Mouse (Mus musculus) liver, embryonic 14.5 days (tissue): ENCODE data around the gene Map1a. TPM values are rescaled to one million over a fixed set of nuclear protein-coding genes. Genes with fewer than 3 reads are reported as not detected.
A peak's percentile ranks its signal among the peaks of the same experiment; 100 is the strongest.

Experiments used
- ATAC-seq: fragments of 200-750 bp; cut with Nextera tagmentation; 2 replicates; pipeline ENCODE4 v1.8.0; 2017; ENCODE audit warnings: moderate number of reproducible peaks, mild to moderate bottlenecking, moderate library complexity; ENCODE audit not compliant: insufficient read depth
- DNase-seq, 3 experiments: peaks; one replicate each; pipeline ENCODE4 v3.0.0-alpha.2; 2012 to 2013; ENCODE audit warnings: low read depth in 3 of 3, low spot score in 3 of 3
- H3K27ac ChIP-seq: fragments of 300-500 bp; sonication (generic); 2 replicates; pipeline ENCODE4 v1.5.1; 2014; ENCODE audit warnings: moderate library complexity, mild to moderate bottlenecking, control low read depth, inconsistent platforms
- H3K27me3 ChIP-seq: fragments of 300-500 bp; sonication (generic); 2 replicates; pipeline ENCODE4 v1.6.1; 2014; ENCODE audit warnings: mild to moderate bottlenecking, low read length, moderate library complexity; ENCODE audit not compliant: control insufficient read depth, insufficient read depth
- H3K36me3 ChIP-seq: fragments of 300-500 bp; sonication (generic); replicated peaks from 2 replicates; pipeline ENCODE4 v1.6.1; 2014; ENCODE audit warnings: low read depth; ENCODE audit not compliant: control insufficient read depth, insufficient read depth
- H3K4me1 ChIP-seq, 2 experiments: fragments of 200-500 bp in 1 of 2; fragments of 300-500 bp in 1 of 2; sonication (generic) in 1 of 2; replicated peaks; 2 replicates each; pipeline ENCODE4 v1.6.1; 2012 to 2014; ENCODE audit warnings: antibody characterized with exemption in 1 of 2, inconsistent platforms in 1 of 2, low read length in 1 of 2; ENCODE audit not compliant: control insufficient read depth in 2 of 2, insufficient read depth in 2 of 2
- H3K4me2 ChIP-seq: fragments of 300-500 bp; sonication (generic); 2 replicates; pipeline ENCODE4 v1.6.1; 2014; ENCODE audit warnings: low read depth, mild to moderate bottlenecking, control low read depth, moderate library complexity
- H3K4me3 ChIP-seq, 2 experiments: fragments of 200-500 bp in 1 of 2; fragments of 300-500 bp in 1 of 2; sonication (generic) in 1 of 2; 2 replicates each; pipeline ENCODE4 v1.5.1; 2012 to 2014; ENCODE audit warnings: low read depth in 2 of 2, low read length in 2 of 2, mild to moderate bottlenecking in 2 of 2, control low read depth in 1 of 2, inconsistent platforms in 1 of 2, moderate library complexity in 1 of 2; ENCODE audit not compliant: insufficient read depth in 1 of 2
- H3K9ac ChIP-seq: fragments of 300-500 bp; sonication (generic); replicated peaks from 2 replicates; pipeline ENCODE4 v1.6.1; 2014; ENCODE audit warnings: mild to moderate bottlenecking, control low read depth, moderate library complexity
- H3K9me3 ChIP-seq: fragments of 300-500 bp; sonication (generic); 2 replicates; pipeline ENCODE4 v1.6.1; 2016; ENCODE audit warnings: low read length, mixed read lengths; ENCODE audit not compliant: control insufficient read depth
- CTCF ChIP-seq: IDR thresholded peaks from 2 replicates; pipeline ENCODE4 v1.5.1; 2016; ENCODE audit warnings: antibody characterized with exemption, low read depth, control low read depth
- EP300 ChIP-seq: IDR thresholded peaks from 2 replicates; pipeline ENCODE4 v1.6.1; 2016; ENCODE audit warnings: antibody characterized with exemption, low read depth
- WGBS: fragments of 180-500 bp; shearing (Covaris S2); extraction: QIAGEN DNeasy Blood & Tissue Kit; methylation state at CpG from one replicate; pipeline ENCODE4 v1.1.7; 2014; ENCODE audit not compliant: insufficient replicate concordance; 5-methylcytosine and 5-hydroxymethylcytosine counted together
- polyA plus RNA-seq, 2 experiments: library from polyadenylated mRNA; depleted of rRNA in 1 of 2; stranded (reverse) in 1 of 2; unstranded in 1 of 2; fragments of >200 nt; fragmentation: Nextera tagmentation in 1 of 2; extraction: Ambion mirVana in 1 of 2; gene quantifications; 2 replicates each; pipeline versions ENCODE4 v1.2.1 to v1.2.3; 2012 to 2014

The Map1a gene
- polyA plus RNA-seq, 2 experiments: 0.04 TPM; not detected in 1

DNA sequence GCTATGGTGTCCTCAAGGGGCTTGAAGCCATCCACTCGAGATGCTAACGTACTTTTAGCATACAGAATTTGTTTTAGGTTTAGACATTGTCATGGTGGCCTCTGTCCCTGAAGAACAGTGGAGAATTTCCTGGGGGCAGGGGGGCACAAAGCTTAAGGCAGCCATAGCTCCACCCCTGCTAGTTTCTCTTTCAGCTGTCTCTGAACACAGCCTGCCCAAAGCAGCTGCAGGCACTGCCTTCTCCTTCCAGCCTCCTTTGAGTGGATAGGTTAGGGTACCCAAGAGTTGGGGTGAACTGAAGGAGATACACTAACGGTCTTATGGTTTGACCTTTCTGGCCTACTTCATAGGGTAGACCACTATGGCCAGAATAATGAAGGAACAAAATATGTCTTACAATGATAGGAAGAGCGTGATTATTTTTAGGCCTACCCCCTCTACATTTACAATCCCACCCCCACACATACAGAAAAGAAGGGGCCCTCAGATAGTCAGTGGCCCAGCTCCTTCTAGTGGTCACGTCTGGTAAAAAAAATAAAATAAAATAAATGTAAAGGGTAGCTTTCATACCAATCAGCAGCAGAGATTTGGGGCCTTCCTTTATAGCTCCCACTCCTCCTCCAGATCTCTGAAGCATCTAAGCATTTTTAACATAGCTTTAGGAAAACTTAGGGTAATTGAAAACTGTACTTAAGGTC lies 3.1 kb downstream of the Map1a start:
- Histone ChIP-seq H3K4me2 (no peak overlapping the region), H3K4me3 (no peak overlapping the region), H3K27me3 (peaks cover 93% of the 10 kb centered on the region), H3K36me3 (no peaks in the 10 kb centered on the region), H3K9me3 (no peaks in the 10 kb centered on the region), H3K9ac (no peak overlapping the region), H3K27ac (no peak overlapping the region), H3K4me1 (peaks cover 0 to 11% of the 10 kb centered on the region in 2 experiments; a peak in 3 of 4 replicates)
- DNase-seq: no peak
- TF ChIP-seq CTCF: no peak
- TF ChIP-seq EP300: no peak
- ATAC-seq: no peak
- 49% methylated on average over 5 of the region's 5 CpGs for WGBS

DNA sequence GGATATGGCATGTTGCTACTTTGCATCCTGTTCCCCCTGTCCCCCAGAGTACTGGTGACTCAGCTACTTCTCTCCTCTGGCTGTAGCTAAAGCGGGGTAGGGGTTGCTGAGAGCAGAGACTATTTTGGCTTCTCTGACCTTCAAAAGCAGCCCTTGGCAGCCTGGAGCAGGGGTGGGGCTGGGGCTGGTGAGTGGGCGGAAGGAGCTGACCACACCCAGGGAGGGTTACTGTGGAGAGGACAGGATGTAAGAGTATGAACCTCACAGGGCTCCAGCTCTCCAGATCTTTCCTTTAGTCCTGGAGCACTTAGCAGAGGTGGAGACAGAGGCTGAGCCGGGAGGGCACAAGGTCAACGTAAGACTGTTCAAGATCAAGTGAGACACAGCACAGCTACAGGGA lies 4.8 kb downstream of the Map1a start:
- Histone ChIP-seq H3K9me3 (no peaks in the 10 kb centered on the region), H3K4me1 (peaks cover 0 to 11% of the 10 kb centered on the region in 2 experiments; a peak in 3 of 4 replicates), H3K36me3 (no peaks in the 10 kb centered on the region), H3K27me3 (peaks cover 86% of the 10 kb centered on the region), H3K4me2 (no peak overlapping the region), H3K9ac (no peak overlapping the region), H3K4me3 (no peak overlapping the region), H3K27ac (no peak overlapping the region)
- no peak for ATAC-seq
- 12% methylated on average over 4 of the region's 4 CpGs for WGBS
- no peak for DNase-seq
- no peak for TF ChIP-seq EP300
- no peak for TF ChIP-seq CTCF

DNA sequence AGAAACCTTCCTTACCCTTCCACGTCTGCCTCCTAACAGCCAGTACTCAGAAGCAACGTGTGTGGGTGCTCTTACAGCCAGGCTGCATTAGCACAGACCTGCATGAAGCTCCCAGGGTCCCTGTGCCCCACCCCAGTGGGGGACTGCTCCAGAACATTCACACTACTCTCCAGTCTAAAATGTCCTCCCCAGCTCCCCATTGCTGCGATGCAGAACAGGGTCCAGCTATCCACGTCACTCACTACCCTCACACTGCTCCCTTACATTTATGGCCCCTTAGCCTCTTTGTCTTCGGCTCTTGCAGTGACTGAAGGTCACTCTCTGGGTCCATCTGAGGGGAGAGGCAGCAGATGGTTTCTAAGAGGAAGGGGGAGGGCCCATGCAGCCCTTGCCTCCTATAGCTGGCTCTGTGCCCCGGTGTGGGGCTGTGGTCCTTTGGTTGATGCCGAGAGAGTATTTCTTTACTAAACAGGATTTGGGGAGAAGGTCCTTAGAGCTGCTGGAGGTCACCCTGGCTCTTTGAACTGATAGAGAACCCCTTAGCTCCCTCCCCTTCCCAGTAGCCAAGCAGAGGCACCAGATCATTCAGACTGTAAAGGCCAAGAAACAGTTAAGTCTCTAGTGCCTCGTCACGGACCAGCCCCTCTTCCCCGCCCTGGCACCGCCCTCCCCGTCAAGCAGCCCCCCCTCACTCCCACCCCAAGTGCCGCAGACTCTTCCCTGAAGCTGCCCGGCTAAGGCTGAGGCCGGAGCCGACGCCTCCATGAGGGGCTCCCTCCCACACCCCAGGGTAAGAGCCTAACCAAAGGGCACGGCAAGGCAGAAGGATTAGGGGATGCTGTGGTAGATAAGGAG lies 5.6 kb downstream of the Map1a start:
- 3% methylated on average over 18 of the region's 18 CpGs for WGBS

DNA sequence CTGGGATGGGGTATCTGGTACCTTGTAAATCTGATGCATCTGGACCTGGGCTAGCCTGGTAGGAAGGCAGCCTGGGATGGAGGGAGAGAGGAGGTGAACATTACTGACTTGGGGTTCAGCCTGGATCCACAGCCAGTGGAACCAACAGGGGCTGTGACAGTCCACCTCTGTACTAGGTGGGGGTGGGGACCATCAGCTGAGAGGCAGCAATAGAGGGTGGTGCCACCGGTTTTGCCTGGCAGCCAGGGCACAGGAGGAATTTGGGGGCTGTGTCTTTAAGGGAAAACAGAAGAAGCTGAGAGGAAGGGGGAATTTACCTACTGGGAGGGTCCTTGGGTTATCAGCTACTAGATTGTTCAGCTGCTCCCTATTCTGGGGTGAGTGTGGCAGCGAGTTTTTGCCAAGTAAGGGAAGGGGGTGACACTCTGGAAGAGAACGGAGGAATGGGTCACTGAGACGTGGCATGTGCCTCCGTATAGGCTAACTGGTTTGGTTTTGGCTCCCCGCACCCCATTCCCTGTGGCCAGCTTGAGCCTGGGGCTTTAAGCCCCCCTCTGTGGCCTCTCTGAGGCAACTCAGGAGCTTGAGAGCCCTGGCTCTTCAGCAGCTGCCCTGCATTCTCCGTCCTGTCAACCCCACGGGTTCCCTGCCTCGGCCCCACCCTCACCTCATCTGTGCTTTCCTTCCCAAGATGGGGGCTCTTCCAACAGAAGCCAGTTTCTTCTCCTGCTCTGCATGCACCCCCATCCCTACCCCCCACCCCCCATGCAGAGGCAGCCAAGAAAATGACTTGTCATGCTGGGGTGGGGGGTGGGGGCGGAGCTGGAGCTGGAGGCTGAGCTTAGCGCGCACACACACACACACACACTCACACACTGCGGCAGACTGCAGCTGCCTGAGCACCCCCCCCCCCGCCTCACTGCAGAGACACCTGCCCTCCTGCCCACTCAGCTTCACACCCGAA lies 6.5 kb downstream of the Map1a start:
- TF ChIP-seq EP300: no peak
- TF ChIP-seq CTCF: no peak
- no peaks in the 10 kb centered on the region for H3K36me3 ChIP-seq
- WGBS: 3% methylated on average over 15 of the region's 15 CpGs
- ATAC-seq (no peak), DNase-seq (no peak)
- H3K9me3 ChIP-seq: no peaks in the 10 kb centered on the region
- peak overlapping the region; percentile 11; the same call in 1 of the 2 replicates for H3K4me2 ChIP-seq
- H3K4me1 ChIP-seq: peaks cover 0 to 6% of the 10 kb centered on the region in 2 experiments; a peak in 1 of 4 replicates
- peaks cover 85% of the 10 kb centered on the region for H3K27me3 ChIP-seq
- H3K27ac ChIP-seq: no peak overlapping the region
- H3K9ac ChIP-seq: no peak overlapping the region
- peak overlapping the region; percentile 2 to 15; a peak in 1 of 4 replicates for H3K4me3 ChIP-seq

More for the DNA sequence above, 5.6 kb downstream of the Map1a start:
- Histone ChIP-seq H3K36me3 (no peaks in the 10 kb centered on the region), H3K27ac (no peak overlapping the region), H3K9me3 (no peaks in the 10 kb centered on the region), H3K4me2 (peak overlapping the region; percentile 8; the same call in 1 of the 2 replicates), H3K4me3 (peak overlapping the region in 1 of 2 experiments; percentile 15; a peak in 1 of 4 replicates), H3K27me3 (peaks cover 86% of the 10 kb centered on the region), H3K4me1 (peaks cover 0 to 7% of the 10 kb centered on the region in 2 experiments; a peak in 2 of 4 replicates), H3K9ac (no peak overlapping the region)
- DNase-seq (no peak), ATAC-seq (no peak)
- TF ChIP-seq CTCF (no peak), EP300 (no peak)
